Mouse (Mus musculus): ENCODE measurements around the gene Numbl. TPM values are rescaled to one million over a fixed set of nuclear protein-coding genes. Genes with fewer than 3 reads are reported as not detected.
A peak's percentile ranks its signal among the peaks of the same experiment; 100 is the strongest.
"Not testable (repeated sequence)": the region's sequence is repeated elsewhere in the genome, so short reads cannot be mapped to it uniquely, and the experiment has no call there.

Numbl gene
- polyA plus RNA-seq, 1 experiment from 2014 or later: 1.9 TPM

- Histone ChIP-seq H3K4me3 (ENCODE audit: low read depth, low read length) (no peak overlapping the region), H3K4me1 (ENCODE audit: control insufficient read depth, low read depth, low read length) (no peaks in the 10 kb centered on the region), H3K9me3 (replicated peaks; ENCODE audit: control insufficient read depth, low read length) (no peaks in the 10 kb centered on the region), H3K27ac (ENCODE audit: low read length) (no peak overlapping the region), H3K27me3 (ENCODE audit: control insufficient read depth, insufficient read depth, low read depth, low read length) (no peaks in the 10 kb centered on the region), H3K9ac (ENCODE audit: low read depth, low read length) (no peak overlapping the region), H3K4me2 (ENCODE audit: low read depth, low read length) (no peak overlapping the region), H3K36me3 (ENCODE audit: control insufficient read depth, insufficient read depth) (no peaks in the 10 kb centered on the region)
- WGBS (ENCODE audit: insufficient replicate concordance): 70% methylated on average over 8 of the region's 8 CpGs
- ATAC-seq (ENCODE audit: low read depth): no peak
These were observed 15.0 kb upstream of the Numbl start for GRCm38 (mm10) chr7:27243211-27243610.

GRCm38 (mm10) chr7:27244088-27244487, 14.1 kb upstream of the Numbl start:
- 60% methylated on average over 2 of the region's 2 CpGs for WGBS (ENCODE audit: insufficient replicate concordance)
- not testable (repeated sequence) for H3K36me3 ChIP-seq (ENCODE audit: control insufficient read depth, insufficient read depth); H3K27ac ChIP-seq (ENCODE audit: low read length); H3K4me1 ChIP-seq (ENCODE audit: control insufficient read depth, low read depth, low read length); H3K9ac ChIP-seq (ENCODE audit: low read depth, low read length); ATAC-seq (ENCODE audit: low read depth); H3K27me3 ChIP-seq (ENCODE audit: control insufficient read depth, insufficient read depth, low read depth, low read length); H3K9me3 ChIP-seq (replicated peaks; ENCODE audit: control insufficient read depth, low read length); H3K4me2 ChIP-seq (ENCODE audit: low read depth, low read length); H3K4me3 ChIP-seq (ENCODE audit: low read depth, low read length)

- Histone ChIP-seq H3K9me3 (replicated peaks; ENCODE audit: control insufficient read depth, low read length) (no peaks in the 10 kb centered on the region), H3K27ac (ENCODE audit: low read length) (no peak overlapping the region), H3K4me1 (ENCODE audit: control insufficient read depth, low read depth, low read length) (no peaks in the 10 kb centered on the region; the same call in 1 of the 2 replicates), H3K4me2 (ENCODE audit: low read depth, low read length) (no peak overlapping the region), H3K9ac (ENCODE audit: low read depth, low read length) (no peak overlapping the region), H3K27me3 (ENCODE audit: control insufficient read depth, insufficient read depth, low read depth, low read length) (no peaks in the 10 kb centered on the region), H3K4me3 (ENCODE audit: low read depth, low read length) (no peak overlapping the region), H3K36me3 (ENCODE audit: control insufficient read depth, insufficient read depth) (no peaks in the 10 kb centered on the region)
- ATAC-seq (ENCODE audit: low read depth): no peak
- WGBS (ENCODE audit: insufficient replicate concordance): 63% methylated on average over 2 of the region's 2 CpGs
These were observed 9.1 kb upstream of the Numbl start for GRCm38 (mm10) chr7:27249146-27249545.

- no peaks in the 10 kb centered on the region for H3K9me3 ChIP-seq (replicated peaks; ENCODE audit: control insufficient read depth, low read length)
- no peak overlapping the region for H3K9ac ChIP-seq (ENCODE audit: low read depth, low read length)
- WGBS (ENCODE audit: insufficient replicate concordance): 70% methylated on average over 5 of the region's 5 CpGs
- H3K4me2 ChIP-seq (ENCODE audit: low read depth, low read length): no peak overlapping the region
- no peak overlapping the region for H3K4me3 ChIP-seq (ENCODE audit: low read depth, low read length)
- H3K36me3 ChIP-seq (ENCODE audit: control insufficient read depth, insufficient read depth): no peaks in the 10 kb centered on the region
- peaks cover 4% of the 10 kb centered on the region for H3K4me1 ChIP-seq (ENCODE audit: control insufficient read depth, low read depth, low read length)
- H3K27me3 ChIP-seq (ENCODE audit: control insufficient read depth, insufficient read depth, low read depth, low read length): no peaks in the 10 kb centered on the region
- no peak for ATAC-seq (ENCODE audit: low read depth)
- H3K27ac ChIP-seq (ENCODE audit: low read length): no peak overlapping the region
These were observed 8.3 kb upstream of the Numbl start for GRCm38 (mm10) chr7:27249928-27250327.

- Histone ChIP-seq H3K4me2 (ENCODE audit: low read depth, low read length) (peak overlapping the region; percentile 55; the same call in 1 of the 2 replicates), H3K27me3 (ENCODE audit: control insufficient read depth, insufficient read depth, low read depth, low read length) (no peaks in the 10 kb centered on the region), H3K9ac (ENCODE audit: low read depth, low read length) (no peak overlapping the region), H3K4me1 (ENCODE audit: control insufficient read depth, low read depth, low read length) (peaks cover 7% of the 10 kb centered on the region), H3K9me3 (replicated peaks; ENCODE audit: control insufficient read depth, low read length) (no peaks in the 10 kb centered on the region), H3K27ac (ENCODE audit: low read length) (peak overlapping the region; percentile 80), H3K36me3 (ENCODE audit: control insufficient read depth, insufficient read depth) (no peaks in the 10 kb centered on the region), H3K4me3 (ENCODE audit: low read depth, low read length) (peak overlapping the region; percentile 36)
- ATAC-seq (ENCODE audit: low read depth): peak; percentile 93
- 41% methylated on average over 6 of the region's 6 CpGs for whole genome bisulfite sequencing (ENCODE audit: insufficient replicate concordance)
These were observed 6.3 kb upstream of the Numbl start for GRCm38 (mm10) chr7:27251946-27252345.

GRCm38 (mm10) chr7:27255721-27256120, 2.5 kb upstream of the Numbl start:
- Histone ChIP-seq H3K9ac (ENCODE audit: low read depth, low read length) (no peak overlapping the region), H3K27ac (ENCODE audit: low read length) (no peak overlapping the region), H3K36me3 (ENCODE audit: control insufficient read depth, insufficient read depth) (no peaks in the 10 kb centered on the region), H3K9me3 (replicated peaks; ENCODE audit: control insufficient read depth, low read length) (no peaks in the 10 kb centered on the region), H3K4me1 (ENCODE audit: control insufficient read depth, low read depth, low read length) (peaks cover 27% of the 10 kb centered on the region), H3K4me3 (ENCODE audit: low read depth, low read length) (no peak overlapping the region), H3K27me3 (ENCODE audit: control insufficient read depth, insufficient read depth, low read depth, low read length) (peaks cover 4% of the 10 kb centered on the region; the same call in 1 of the 2 replicates), H3K4me2 (ENCODE audit: low read depth, low read length) (no peak overlapping the region)
- ATAC-seq (ENCODE audit: low read depth): no peak
- WGBS (ENCODE audit: insufficient replicate concordance): 62% methylated on average over 3 of the region's 3 CpGs

GRCm38 (mm10) chr7:27257046-27257851, 984 bp upstream of the Numbl start:
- Histone ChIP-seq H3K9me3 (replicated peaks; ENCODE audit: control insufficient read depth, low read length) (no peaks in the 10 kb centered on the region), H3K4me2 (ENCODE audit: low read depth, low read length) (no peak overlapping the region), H3K27ac (ENCODE audit: low read length) (no peak overlapping the region), H3K36me3 (ENCODE audit: control insufficient read depth, insufficient read depth) (no peaks in the 10 kb centered on the region), H3K9ac (ENCODE audit: low read depth, low read length) (peak overlapping the region; percentile 11; the same call in 1 of the 2 replicates), H3K4me1 (ENCODE audit: control insufficient read depth, low read depth, low read length) (peaks cover 27% of the 10 kb centered on the region), H3K4me3 (ENCODE audit: low read depth, low read length) (no peak overlapping the region), H3K27me3 (ENCODE audit: control insufficient read depth, insufficient read depth, low read depth, low read length) (peaks cover 4% of the 10 kb centered on the region; the same call in 1 of the 2 replicates)
- no peak for ATAC-seq (ENCODE audit: low read depth)
- 65% methylated on average over 27 of the region's 27 CpGs for WGBS (ENCODE audit: insufficient replicate concordance)

- Histone ChIP-seq H3K4me2 (ENCODE audit: low read depth, low read length) (peak overlapping the region; percentile 99), H3K27me3 (ENCODE audit: control insufficient read depth, insufficient read depth, low read depth, low read length) (peaks cover 4% of the 10 kb centered on the region; the same call in 1 of the 2 replicates), H3K4me3 (ENCODE audit: low read depth, low read length) (peak overlapping the region; percentile 72), H3K27ac (ENCODE audit: low read length) (peak overlapping the region; percentile 60), H3K9me3 (replicated peaks; ENCODE audit: control insufficient read depth, low read length) (no peaks in the 10 kb centered on the region), H3K36me3 (ENCODE audit: control insufficient read depth, insufficient read depth) (no peaks in the 10 kb centered on the region), H3K9ac (ENCODE audit: low read depth, low read length) (peak overlapping the region; percentile 58), H3K4me1 (ENCODE audit: control insufficient read depth, low read depth, low read length) (peaks cover 27% of the 10 kb centered on the region)
- 13% methylated on average over 5 of the region's 6 CpGs for WGBS (ENCODE audit: insufficient replicate concordance)
- no peak for ATAC-seq (ENCODE audit: low read depth)
These were observed 405 bp upstream of the Numbl start for GRCm38 (mm10) chr7:27257852-27258204.

- H3K4me1 ChIP-seq (ENCODE audit: control insufficient read depth, low read depth, low read length): peaks cover 27% of the 10 kb centered on the region
- no peak overlapping the region for H3K27ac ChIP-seq (ENCODE audit: low read length)
- 18% methylated on average over 9 of the region's 9 CpGs for WGBS (ENCODE audit: insufficient replicate concordance)
- H3K4me2 ChIP-seq (ENCODE audit: low read depth, low read length): peak overlapping the region; percentile 99
- no peaks in the 10 kb centered on the region for H3K36me3 ChIP-seq (ENCODE audit: control insufficient read depth, insufficient read depth)
- no peak for ATAC-seq (ENCODE audit: low read depth)
- H3K9me3 ChIP-seq (replicated peaks; ENCODE audit: control insufficient read depth, low read length): no peaks in the 10 kb centered on the region
- peaks cover 4% of the 10 kb centered on the region; the same call in 1 of the 2 replicates for H3K27me3 ChIP-seq (ENCODE audit: control insufficient read depth, insufficient read depth, low read depth, low read length)
- H3K9ac ChIP-seq (ENCODE audit: low read depth, low read length): peak overlapping the region; percentile 73
- peak overlapping the region; percentile 72 for H3K4me3 ChIP-seq (ENCODE audit: low read depth, low read length)
These were observed 1.1 kb downstream of the Numbl start for GRCm38 (mm10) chr7:27259271-27259721.
